Mouse (Mus musculus) liver, embryonic 11.5 days (tissue): ENCODE results near the gene Dpp4. TPM values are rescaled to one million over a fixed set of nuclear protein-coding genes. Genes with fewer than 3 reads are reported as not detected.
A peak's percentile ranks its signal among the peaks of the same experiment; 100 is the strongest.

ENCODE experiments used
- ATAC-seq: fragments of 200-750 bp; cut with Nextera tagmentation; replicated peaks from 2 replicates; pipeline ENCODE4 v1.8.0; 2017; ENCODE audit warnings: moderate number of reproducible peaks, mild to moderate bottlenecking, moderate TSS enrichment, moderate library complexity; ENCODE audit not compliant: low FRiP score
- DNase-seq: peaks from one replicate; pipeline ENCODE4 v3.0.0-alpha.2; 2017; ENCODE audit warnings: low spot score
- H3K27ac ChIP-seq: fragments of 300-500 bp; sonication (generic); 2 replicates; pipeline ENCODE4 v1.5.1; 2014; ENCODE audit warnings: mild to moderate bottlenecking, low read depth, low read length, control low read depth
- H3K27me3 ChIP-seq: fragments of 300-500 bp; sonication (generic); replicated peaks from 2 replicates; pipeline ENCODE4 v1.6.1; 2014; ENCODE audit warnings: low read length, mixed read lengths; ENCODE audit not compliant: control insufficient read depth, insufficient read depth
- H3K36me3 ChIP-seq: fragments of 300-500 bp; sonication (generic); 2 replicates; pipeline ENCODE4 v1.6.1; 2014; ENCODE audit warnings: mild to moderate bottlenecking, low read length, moderate library complexity, mixed read lengths; ENCODE audit not compliant: control insufficient read depth, insufficient read depth
- H3K4me1 ChIP-seq: fragments of 300-500 bp; sonication (generic); replicated peaks from 2 replicates; pipeline ENCODE4 v1.6.1; 2014; ENCODE audit warnings: low read length, mixed read lengths; ENCODE audit not compliant: control insufficient read depth, insufficient read depth
- H3K4me2 ChIP-seq: fragments of 300-500 bp; sonication (generic); 2 replicates; pipeline ENCODE4 v1.6.1; 2014; ENCODE audit warnings: mild to moderate bottlenecking, control low read depth, moderate library complexity
- H3K4me3 ChIP-seq: fragments of 300-500 bp; sonication (generic); 2 replicates; pipeline ENCODE4 v1.5.1; 2014; ENCODE audit warnings: low read depth, low read length, control low read depth
- H3K9ac ChIP-seq: fragments of 300-500 bp; sonication (generic); 2 replicates; pipeline ENCODE4 v1.6.1; 2014; ENCODE audit warnings: low read depth, low read length, control low read depth
- H3K9me3 ChIP-seq: fragments of 300-500 bp; sonication (generic); 2 replicates; pipeline ENCODE4 v1.6.1; 2016; ENCODE audit warnings: low read length, inconsistent platforms, mixed read lengths; ENCODE audit not compliant: control insufficient read depth
- WGBS: fragments of 180-500 bp; shearing (Covaris S2); extraction: QIAGEN DNeasy Blood & Tissue Kit; methylation state at CpG from one replicate; pipeline ENCODE4 v1.1.7; 2014; 5-methylcytosine and 5-hydroxymethylcytosine counted together
- polyA plus RNA-seq: library from polyadenylated mRNA; unstranded; fragments of >200 nt; fragmentation: Nextera tagmentation; extraction: Ambion mirVana; gene quantifications from 2 replicates; pipeline ENCODE4 v1.2.1, GENCODE M21; 2014

The Dpp4 gene
- polyA plus RNA-seq, 1 experiment from 2014 or later = 6.2 TPM

- Histone ChIP-seq H3K36me3 (no peaks in the 10 kb centered on the region), H3K9ac (no peak overlapping the region)
These were observed 12.7 kb downstream of the Dpp4 start for GRCm38 (mm10) chr2:62399361-62399760.

GRCm38 (mm10) chr2:62398115-62398875 is 13.7 kb downstream of the Dpp4 start:
- DNase-seq (no peak), ATAC-seq (no peak)
- Histone ChIP-seq H3K9ac (no peak overlapping the region), H3K36me3 (no peaks in the 10 kb centered on the region), H3K9me3 (no peaks in the 10 kb centered on the region), H3K4me2 (no peak overlapping the region), H3K27me3 (no peaks in the 10 kb centered on the region), H3K4me3 (no peak overlapping the region), H3K4me1 (no peaks in the 10 kb centered on the region), H3K27ac (no peak overlapping the region)
- whole genome bisulfite sequencing = 88% methylated on average over 2 of the region's 2 CpGs

More at GRCm38 (mm10) chr2:62399361-62399760, 12.7 kb downstream of the Dpp4 start:
- Histone ChIP-seq H3K27me3 (no peaks in the 10 kb centered on the region), H3K4me1 (no peaks in the 10 kb centered on the region), H3K9me3 (no peaks in the 10 kb centered on the region), H3K4me3 (no peak overlapping the region), H3K27ac (no peak overlapping the region), H3K4me2 (no peak overlapping the region)
- no peak for ATAC-seq
- DNase-seq = no peak
- 62% methylated on average over 8 of the region's 8 CpGs for WGBS

- no peak overlapping the region for H3K4me2 ChIP-seq
- H3K27ac ChIP-seq = no peak overlapping the region
- H3K4me3 ChIP-seq = no peak overlapping the region
- DNase-seq (no peak), ATAC-seq (no peak)
- H3K27me3 ChIP-seq = no peaks in the 10 kb centered on the region
- no peaks in the 10 kb centered on the region for H3K36me3 ChIP-seq
- H3K9me3 ChIP-seq = no peaks in the 10 kb centered on the region
- WGBS = 79% methylated on average over 4 of the region's 4 CpGs
- H3K4me1 ChIP-seq = no peaks in the 10 kb centered on the region
- H3K9ac ChIP-seq = no peak overlapping the region
These were observed 14.4 kb downstream of the Dpp4 start for GRCm38 (mm10) chr2:62397661-62398060.

- ATAC-seq (no peak), DNase-seq (no peak)
- H3K27me3 ChIP-seq = no peaks in the 10 kb centered on the region
- H3K4me1 ChIP-seq = no peaks in the 10 kb centered on the region
- no peak overlapping the region for H3K4me3 ChIP-seq
- 76% methylated on average over 1 of the region's 1 CpGs for WGBS
- no peak overlapping the region for H3K4me2 ChIP-seq
- no peak overlapping the region for H3K9ac ChIP-seq
- no peak overlapping the region for H3K27ac ChIP-seq
- no peaks in the 10 kb centered on the region for H3K36me3 ChIP-seq
- H3K9me3 ChIP-seq = no peaks in the 10 kb centered on the region
These were observed 15.2 kb downstream of the Dpp4 start for GRCm38 (mm10) chr2:62396799-62397198.

- no peak for ATAC-seq
- Histone ChIP-seq H3K4me1 (no peaks in the 10 kb centered on the region), H3K9me3 (no peaks in the 10 kb centered on the region), H3K27ac (no peak overlapping the region), H3K4me2 (no peak overlapping the region), H3K27me3 (no peaks in the 10 kb centered on the region), H3K36me3 (no peaks in the 10 kb centered on the region), H3K4me3 (no peak overlapping the region), H3K9ac (no peak overlapping the region)
- WGBS = 87% methylated on average over 3 of the region's 3 CpGs
- DNase-seq = no peak
These were observed 17.2 kb downstream of the Dpp4 start for GRCm38 (mm10) chr2:62394800-62395199.

GRCm38 (mm10) chr2:62392098-62392497 is 19.9 kb downstream of the Dpp4 start:
- Histone ChIP-seq H3K4me1 (no peaks in the 10 kb centered on the region), H3K27me3 (no peaks in the 10 kb centered on the region), H3K27ac (no peak overlapping the region), H3K9me3 (no peaks in the 10 kb centered on the region), H3K9ac (no peak overlapping the region), H3K36me3 (no peaks in the 10 kb centered on the region), H3K4me3 (no peak overlapping the region), H3K4me2 (no peak overlapping the region)
- WGBS = 59% methylated on average over 3 of the region's 3 CpGs
- ATAC-seq (no peak), DNase-seq (no peak)

- ATAC-seq (peak; percentile 81), DNase-seq (no peak)
- no peaks in the 10 kb centered on the region for H3K27me3 ChIP-seq
- H3K4me1 ChIP-seq = no peaks in the 10 kb centered on the region
- WGBS = 40% methylated on average over 12 of the region's 12 CpGs
- H3K4me2 ChIP-seq = peak overlapping the region; percentile 35
- H3K27ac ChIP-seq = no peak overlapping the region
- H3K4me3 ChIP-seq = no peak overlapping the region
- no peaks in the 10 kb centered on the region for H3K36me3 ChIP-seq
- H3K9ac ChIP-seq = no peak overlapping the region
- no peaks in the 10 kb centered on the region for H3K9me3 ChIP-seq
These were observed 21.0 kb downstream of the Dpp4 start for GRCm38 (mm10) chr2:62390961-62391461.

GRCm38 (mm10) chr2:62390305-62390704 is 21.7 kb downstream of the Dpp4 start:
- no peak overlapping the region for H3K27ac ChIP-seq
- no peak for ATAC-seq
- H3K4me1 ChIP-seq = no peaks in the 10 kb centered on the region
- H3K27me3 ChIP-seq = no peaks in the 10 kb centered on the region
- no peak overlapping the region for H3K9ac ChIP-seq
- H3K9me3 ChIP-seq = no peaks in the 10 kb centered on the region
- no peak for DNase-seq
- no peaks in the 10 kb centered on the region for H3K36me3 ChIP-seq
- H3K4me3 ChIP-seq = no peak overlapping the region
- 48% methylated on average over 3 of the region's 3 CpGs for WGBS
- H3K4me2 ChIP-seq = no peak overlapping the region

- ATAC-seq = no peak
- 90% methylated on average over 4 of the region's 4 CpGs for WGBS
- no peak for DNase-seq
- Histone ChIP-seq H3K36me3 (no peaks in the 10 kb centered on the region), H3K9me3 (no peaks in the 10 kb centered on the region), H3K4me1 (no peaks in the 10 kb centered on the region), H3K4me3 (no peak overlapping the region), H3K27ac (no peak overlapping the region), H3K27me3 (no peaks in the 10 kb centered on the region), H3K4me2 (no peak overlapping the region), H3K9ac (no peak overlapping the region)
These were observed 23.2 kb downstream of the Dpp4 start for GRCm38 (mm10) chr2:62388841-62389240.
